Mouse (Mus musculus): ENCODE results near the gene Rsf1. TPM values are rescaled to one million over a fixed set of nuclear protein-coding genes. Genes with fewer than 3 reads are reported as not detected.

The Rsf1 gene
- polyA plus RNA-seq, 1 experiment from 2014 or later: 10.0 TPM

- Histone ChIP-seq H3K4me1 (replicated peaks; ENCODE audit: control insufficient read depth, insufficient read depth) (no peaks in the 10 kb centered on the region), H3K27me3 (ENCODE audit: control insufficient read depth, insufficient read depth, low read length) (no peaks in the 10 kb centered on the region), H3K36me3 (ENCODE audit: control insufficient read depth, insufficient read depth, low read length) (no peaks in the 10 kb centered on the region; the same call in 1 of the 2 replicates), H3K9ac (ENCODE audit: low read length) (no peak overlapping the region), H3K4me3 (ENCODE audit: low read depth, low read length) (no peak overlapping the region), H3K9me3 (ENCODE audit: control insufficient read depth, low read length) (no peaks in the 10 kb centered on the region), H3K27ac (replicated peaks) (no peak overlapping the region), H3K4me2 (replicated peaks; ENCODE audit: low read depth) (no peak overlapping the region)
- no peak for DNase-seq (ENCODE audit: low spot score)
- WGBS: 89% methylated on average over 2 of the region's 2 CpGs
- ATAC-seq (ENCODE audit: low FRiP score, low TSS enrichment): no peak
- no peak for TF ChIP-seq CTCF (IDR thresholded peaks at IDR 0.05; ENCODE audit: low read depth)
- no peak for TF ChIP-seq EP300 (optimal IDR thresholded peaks at IDR 0.05)
These were observed 16.1 kb upstream of the Rsf1 start for GRCm38 (mm10) chr7:97563576-97563975.

DNA sequence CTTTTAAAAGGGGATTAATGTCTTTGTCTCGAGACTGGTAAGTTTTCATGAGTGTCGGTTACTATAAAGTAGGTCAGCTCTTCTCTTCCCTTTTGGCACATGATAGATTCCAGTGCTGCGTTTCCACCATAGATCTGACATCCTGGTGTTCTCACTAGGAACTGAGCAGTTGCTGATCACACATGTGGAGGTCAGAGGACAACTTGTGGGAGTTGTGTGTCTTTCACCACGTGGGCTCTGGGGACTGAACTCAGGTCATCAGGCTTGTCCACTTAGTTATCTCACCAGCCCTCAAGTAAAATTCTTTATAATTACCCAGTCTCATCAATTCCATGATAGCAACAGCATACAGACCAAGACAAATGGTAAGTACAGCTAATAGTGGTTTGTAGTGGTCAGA, 10.3 kb upstream of the Rsf1 start:
- no peaks in the 10 kb centered on the region for H3K4me1 ChIP-seq (replicated peaks; ENCODE audit: control insufficient read depth, insufficient read depth)
- no peaks in the 10 kb centered on the region for H3K27me3 ChIP-seq (ENCODE audit: control insufficient read depth, insufficient read depth, low read length)
- 76% methylated on average over 4 of the region's 4 CpGs for WGBS
- no peak for TF ChIP-seq EP300 (optimal IDR thresholded peaks at IDR 0.05)
- no peak for TF ChIP-seq CTCF (IDR thresholded peaks at IDR 0.05; ENCODE audit: low read depth)
- no peaks in the 10 kb centered on the region; the same call in 1 of the 2 replicates for H3K36me3 ChIP-seq (ENCODE audit: control insufficient read depth, insufficient read depth, low read length)
- no peaks in the 10 kb centered on the region for H3K9me3 ChIP-seq (ENCODE audit: control insufficient read depth, low read length)
- no peak overlapping the region for H3K27ac ChIP-seq (replicated peaks)
- ATAC-seq (ENCODE audit: low FRiP score, low TSS enrichment) (no peak), DNase-seq (ENCODE audit: low spot score) (no peak)
- H3K9ac ChIP-seq (ENCODE audit: low read length): no peak overlapping the region
- no peak overlapping the region for H3K4me2 ChIP-seq (replicated peaks; ENCODE audit: low read depth)
- H3K4me3 ChIP-seq (ENCODE audit: low read depth, low read length): no peak overlapping the region

- TF ChIP-seq EP300 (optimal IDR thresholded peaks at IDR 0.05): no peak
- peak; percentile 54 for TF ChIP-seq CTCF (IDR thresholded peaks at IDR 0.05; ENCODE audit: low read depth)
- no peak overlapping the region for H3K27ac ChIP-seq (replicated peaks)
- no peak overlapping the region for H3K4me2 ChIP-seq (replicated peaks; ENCODE audit: low read depth)
- H3K4me3 ChIP-seq (ENCODE audit: low read depth, low read length): no peak overlapping the region
- 88% methylated on average over 1 of the region's 1 CpGs for WGBS
- no peaks in the 10 kb centered on the region for H3K4me1 ChIP-seq (replicated peaks; ENCODE audit: control insufficient read depth, insufficient read depth)
- ATAC-seq (ENCODE audit: low FRiP score, low TSS enrichment) (no peak), DNase-seq (ENCODE audit: low spot score) (no peak)
- no peaks in the 10 kb centered on the region for H3K9me3 ChIP-seq (ENCODE audit: control insufficient read depth, low read length)
- no peaks in the 10 kb centered on the region; the same call in 1 of the 2 replicates for H3K36me3 ChIP-seq (ENCODE audit: control insufficient read depth, insufficient read depth, low read length)
- H3K9ac ChIP-seq (ENCODE audit: low read length): no peak overlapping the region
- H3K27me3 ChIP-seq (ENCODE audit: control insufficient read depth, insufficient read depth, low read length): no peaks in the 10 kb centered on the region
These were observed 9.3 kb upstream of the Rsf1 start for GRCm38 (mm10) chr7:97570389-97570788.

DNA sequence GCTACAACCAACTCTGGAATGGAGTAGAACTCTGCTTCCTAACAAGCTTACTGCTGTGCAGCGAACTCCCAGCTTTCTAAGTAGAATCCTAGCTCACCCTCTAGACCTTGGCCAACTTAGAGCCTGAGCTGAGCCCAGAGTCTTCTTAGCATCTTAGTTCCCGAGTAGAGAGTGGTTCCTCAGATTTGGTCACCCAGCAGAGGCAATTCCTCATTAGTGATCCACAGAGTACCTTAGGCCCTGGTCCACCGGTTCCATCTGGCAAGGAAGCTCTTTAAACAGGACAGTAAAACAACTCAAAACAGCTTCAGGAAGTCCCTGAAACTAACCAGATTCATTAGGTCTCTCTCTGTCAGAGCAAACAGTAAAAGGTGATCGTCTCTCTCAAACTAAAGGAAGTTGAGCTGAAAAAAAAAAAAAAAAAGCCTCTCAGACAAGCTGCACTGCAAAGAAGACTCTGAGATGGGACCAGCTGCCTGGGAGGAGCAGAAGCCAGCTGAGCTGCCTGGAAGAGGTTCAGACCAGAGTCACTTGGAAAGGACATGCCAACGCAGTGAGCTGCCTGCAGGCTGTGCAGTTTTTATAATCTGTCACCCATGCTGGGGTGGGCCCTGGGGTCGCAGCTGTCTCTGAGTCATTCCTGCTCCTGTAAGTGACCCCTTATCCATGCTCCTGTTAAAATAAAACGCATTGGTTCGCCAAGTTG, 1.2 kb upstream of the Rsf1 start:
- ATAC-seq (ENCODE audit: low FRiP score, low TSS enrichment): no peak

DNA sequence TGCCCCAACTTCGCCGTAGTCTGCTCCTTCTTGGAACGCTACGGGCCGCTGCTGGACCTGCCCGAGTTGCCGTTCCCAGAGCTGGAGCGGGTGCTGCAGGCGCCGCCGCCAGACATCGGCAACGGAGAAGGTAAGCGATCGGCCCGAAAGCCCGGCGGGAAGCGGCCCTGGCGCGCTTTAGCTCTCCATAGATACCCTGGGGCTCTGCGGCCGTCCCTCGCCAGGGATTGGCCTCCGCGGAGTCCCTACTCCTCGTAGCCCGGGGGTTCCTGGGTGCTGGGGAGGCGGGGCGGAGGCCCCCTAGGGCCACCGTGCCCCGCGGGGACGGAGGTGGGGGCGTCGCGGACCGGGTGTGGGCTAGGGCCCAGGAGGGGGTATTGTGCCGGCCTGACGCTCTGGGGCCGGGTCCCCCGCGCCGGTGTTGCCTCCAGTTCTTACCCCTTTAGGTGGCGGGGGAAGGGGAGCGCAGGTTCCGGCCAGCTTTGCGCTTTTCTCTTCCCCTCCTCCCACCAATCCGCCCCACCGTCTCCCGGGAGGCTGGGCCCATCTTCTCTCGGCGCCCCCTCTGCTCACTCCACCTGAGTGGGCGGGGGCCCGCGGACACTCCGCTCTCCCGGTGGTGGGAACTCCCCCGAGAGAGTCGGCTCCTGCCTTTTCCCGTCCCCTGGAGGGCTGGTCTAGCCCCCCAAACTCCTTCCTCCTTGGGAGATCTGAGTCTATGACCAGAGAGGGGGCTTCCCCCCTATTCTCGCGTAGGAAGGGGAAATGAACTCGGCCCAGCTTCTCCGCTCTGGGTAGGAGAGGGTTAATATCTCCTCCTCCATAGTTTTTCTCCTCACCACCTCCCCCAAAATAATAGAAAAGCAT, 520 bp downstream of the Rsf1 start:
- DNase-seq (ENCODE audit: low spot score): peak; percentile 57
- Histone ChIP-seq H3K4me2 (replicated peaks; ENCODE audit: low read depth) (peak overlapping the region; percentile 86), H3K9me3 (ENCODE audit: control insufficient read depth, low read length) (no peaks in the 10 kb centered on the region), H3K4me1 (replicated peaks; ENCODE audit: control insufficient read depth, insufficient read depth) (no peaks in the 10 kb centered on the region), H3K27ac (replicated peaks) (peak overlapping the region; percentile 98), H3K36me3 (ENCODE audit: control insufficient read depth, insufficient read depth, low read length) (no peaks in the 10 kb centered on the region), H3K4me3 (ENCODE audit: low read depth, low read length) (peak overlapping the region; percentile 100), H3K9ac (ENCODE audit: low read length) (peak overlapping the region; percentile 99), H3K27me3 (ENCODE audit: control insufficient read depth, insufficient read depth, low read length) (no peaks in the 10 kb centered on the region)
- WGBS: 1% methylated on average over 53 of the region's 65 CpGs
- no peak for TF ChIP-seq CTCF (IDR thresholded peaks at IDR 0.05; ENCODE audit: low read depth)
- TF ChIP-seq EP300 (optimal IDR thresholded peaks at IDR 0.05): no peak
- peak; percentile 31 for ATAC-seq (ENCODE audit: low FRiP score, low TSS enrichment)

More for the DNA sequence above, 1.2 kb upstream of the Rsf1 start:
- Histone ChIP-seq H3K27me3 (ENCODE audit: control insufficient read depth, insufficient read depth, low read length) (no peaks in the 10 kb centered on the region), H3K9me3 (ENCODE audit: control insufficient read depth, low read length) (no peaks in the 10 kb centered on the region), H3K27ac (replicated peaks) (peak overlapping the region; percentile 98), H3K4me3 (ENCODE audit: low read depth, low read length) (peak overlapping the region; percentile 100), H3K4me2 (replicated peaks; ENCODE audit: low read depth) (peak overlapping the region; percentile 86), H3K4me1 (replicated peaks; ENCODE audit: control insufficient read depth, insufficient read depth) (no peaks in the 10 kb centered on the region), H3K36me3 (ENCODE audit: control insufficient read depth, insufficient read depth, low read length) (no peaks in the 10 kb centered on the region), H3K9ac (ENCODE audit: low read length) (peak overlapping the region; percentile 67)
- peak; percentile 44 for DNase-seq (ENCODE audit: low spot score)
- 25% methylated on average over 8 of the region's 8 CpGs for WGBS
- TF ChIP-seq EP300 (optimal IDR thresholded peaks at IDR 0.05): no peak
- TF ChIP-seq CTCF (IDR thresholded peaks at IDR 0.05; ENCODE audit: low read depth): no peak

Data from stomach, postnatal 0 days (tissue).